Mouse (Mus musculus) kidney, adult 9 months (tissue): ENCODE results near the gene Kmo.
A peak's percentile ranks its signal among the peaks of the same experiment; 100 is the strongest.

Experiments
- DNase-seq: peaks from one replicate; pipeline ENCODE4 v3.0.0; 2022

The Kmo gene

DNA sequence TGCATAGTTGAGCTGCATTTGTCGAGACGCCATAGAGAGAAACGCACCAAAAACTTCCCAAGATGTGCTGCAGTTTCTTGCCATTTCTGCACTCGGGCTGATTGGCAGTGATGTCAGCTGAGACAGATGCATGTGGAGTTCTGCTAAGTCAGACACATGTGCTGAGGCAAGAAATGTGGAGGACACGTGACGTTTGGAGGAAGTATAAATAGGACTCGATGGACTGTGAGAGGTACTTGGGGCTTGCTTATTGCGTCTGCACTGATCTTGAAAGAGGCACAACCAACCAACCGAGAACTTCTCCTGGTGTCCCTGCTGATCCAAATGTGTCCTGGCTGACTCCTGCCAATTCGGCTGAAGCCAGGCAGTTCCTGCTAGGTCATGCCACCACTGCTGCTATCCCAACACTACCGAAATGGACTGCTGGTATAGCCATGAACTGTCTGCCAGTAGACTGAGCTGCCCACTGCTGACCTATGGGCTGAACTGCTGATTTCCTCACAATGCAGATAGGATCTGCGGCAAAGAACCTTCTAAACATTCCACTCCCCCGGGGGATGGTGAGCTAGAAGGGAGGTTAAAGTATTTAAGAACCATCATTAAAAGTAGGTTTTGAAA, at the start of gene Kmo:
TSS of gene Kmo (plus strand) at position 568 of the 618 bp plus-strand sequence.
- no peak for DNase-seq

DNA sequence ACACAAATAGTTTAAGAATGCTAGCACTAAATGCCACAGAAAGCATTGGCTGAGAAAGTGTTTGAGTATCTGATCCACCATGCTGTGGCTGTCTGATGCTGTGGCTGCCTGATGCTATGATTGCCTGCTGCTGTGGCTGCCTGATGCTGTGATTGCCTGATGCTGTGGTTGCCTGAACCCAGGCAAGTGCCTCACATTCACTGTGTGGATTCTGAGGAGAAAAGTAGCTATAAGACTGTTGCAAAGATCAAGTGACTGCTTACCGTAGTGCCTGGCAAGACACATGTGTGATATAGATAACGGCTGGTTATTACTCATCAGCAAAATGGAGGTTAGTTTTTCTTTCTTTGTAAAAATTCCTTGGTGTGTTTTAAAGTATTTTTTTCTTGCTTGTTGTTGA, 46.1 kb upstream of the Kmo start:
- no peak for DNase-seq

DNA sequence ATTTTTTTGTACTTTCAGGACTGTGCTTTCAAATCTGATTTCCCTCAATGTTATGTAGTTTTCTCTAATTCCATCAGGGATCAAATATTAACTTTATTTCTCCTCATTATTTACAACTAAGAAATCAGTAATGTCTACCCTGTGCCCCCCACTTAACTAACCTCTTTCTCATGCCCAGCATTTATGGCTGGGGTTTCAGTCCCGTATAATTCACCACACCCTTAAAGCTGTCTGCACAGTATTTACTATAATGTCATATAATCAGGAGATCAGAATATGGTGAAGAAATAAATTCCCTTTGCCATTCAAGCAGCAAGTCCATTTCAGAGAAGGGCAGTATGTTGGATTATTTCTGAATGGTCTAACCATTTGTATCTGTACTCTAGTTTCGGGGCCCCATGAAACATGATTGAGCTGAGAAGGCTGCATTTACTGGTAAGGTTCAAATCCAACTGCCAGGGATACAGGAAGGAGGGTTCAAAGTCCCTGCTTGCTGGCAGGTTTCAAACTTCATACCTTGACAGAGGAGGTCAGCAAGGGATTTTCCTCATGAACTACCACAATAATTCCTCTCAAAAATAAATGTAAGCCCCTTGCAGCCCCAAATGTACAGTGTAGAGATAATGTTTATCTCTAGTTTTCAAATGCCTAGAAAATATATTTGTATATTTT, 41.6 kb upstream of the Kmo start:
- peak; percentile 26 for DNase-seq

DNA sequence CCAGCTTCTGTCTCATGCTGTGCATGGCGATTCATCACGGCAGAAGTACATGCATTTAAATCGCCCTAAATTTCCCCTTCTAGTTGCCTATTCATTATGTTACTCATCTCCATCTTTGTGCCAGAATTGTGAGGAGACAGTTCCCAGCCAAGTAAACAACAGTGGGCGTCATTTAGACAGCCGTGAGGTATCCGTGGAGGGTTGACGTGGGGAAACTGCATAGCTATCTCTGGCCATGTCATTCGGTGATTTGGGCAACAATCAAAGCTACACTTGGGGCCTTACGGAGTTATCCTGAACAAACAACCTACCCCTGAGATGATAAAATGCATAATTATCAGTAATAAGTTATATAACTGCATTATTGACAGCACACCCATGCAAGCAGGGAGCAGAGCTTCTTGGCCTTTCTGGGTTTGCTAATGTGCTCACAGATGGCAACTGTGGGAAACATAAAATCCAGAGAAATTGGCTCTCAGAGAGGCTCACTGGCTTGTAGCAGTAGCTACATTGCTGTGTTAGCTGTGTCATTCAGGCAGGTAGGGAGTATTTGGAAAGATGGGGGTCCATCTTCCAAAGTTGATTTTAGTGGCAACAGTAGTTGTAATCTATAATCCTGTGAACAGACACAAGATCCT, 40.5 kb upstream of the Kmo start:
- no peak for DNase-seq

DNA sequence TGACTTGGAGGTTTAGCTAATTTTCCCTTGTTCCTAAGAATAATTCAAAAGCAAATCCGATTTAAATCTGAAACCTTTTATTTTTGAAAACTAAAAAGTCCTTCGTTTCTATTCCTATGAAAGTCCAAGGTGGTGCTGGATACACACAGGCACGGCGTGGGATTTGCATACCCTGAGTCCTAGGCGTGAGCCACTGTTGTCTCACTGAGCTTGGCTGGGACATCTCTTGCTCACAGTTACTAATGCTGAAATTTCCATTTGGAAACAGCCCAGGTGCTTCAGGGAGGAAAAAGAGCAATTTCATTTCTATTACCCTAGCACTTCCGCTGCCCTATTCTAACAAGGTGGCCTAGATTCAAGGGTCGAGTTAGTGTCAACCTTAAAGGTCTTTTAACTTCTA, 39.8 kb upstream of the Kmo start:
- no peak for DNase-seq

DNA sequence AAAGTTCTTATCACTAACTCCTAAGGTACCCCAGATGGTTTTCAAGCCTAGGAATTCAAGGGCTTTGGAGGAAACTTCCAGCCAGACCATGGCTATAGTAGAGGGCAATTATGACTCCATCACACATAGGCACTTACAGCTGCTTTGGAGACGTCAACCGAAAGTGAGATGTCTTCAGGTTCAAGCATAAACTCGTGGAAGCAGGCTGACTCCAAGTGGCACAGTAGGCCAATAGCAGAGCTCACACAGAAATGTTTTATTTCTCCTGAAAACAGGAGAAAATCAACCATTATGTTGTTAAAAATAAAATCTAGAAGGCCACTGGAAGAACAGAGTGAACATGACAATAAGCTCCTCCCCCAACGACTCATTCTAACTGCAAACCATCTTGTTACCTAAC, 37.4 kb upstream of the Kmo start:
- DNase-seq: no peak

DNA sequence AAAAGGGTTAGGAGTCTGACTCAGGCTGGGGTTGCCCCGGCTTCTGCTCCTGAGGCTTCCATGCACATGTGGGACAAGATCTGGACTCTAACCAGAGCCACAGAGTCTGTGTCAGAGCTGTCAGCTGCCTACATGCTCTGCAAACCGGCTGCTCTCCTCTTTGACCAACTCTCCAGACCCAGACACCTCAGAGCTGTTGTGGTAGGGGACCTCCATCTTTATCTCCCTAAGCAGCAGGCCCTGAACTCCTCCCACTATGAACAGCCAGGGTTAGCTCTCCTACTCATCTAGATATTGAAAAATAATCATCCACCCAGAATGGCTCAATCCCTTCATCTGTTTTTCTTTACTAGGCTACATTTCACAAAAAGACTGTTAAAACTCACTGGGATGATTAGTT, 34.9 kb upstream of the Kmo start:
- DNase-seq: no peak

DNA sequence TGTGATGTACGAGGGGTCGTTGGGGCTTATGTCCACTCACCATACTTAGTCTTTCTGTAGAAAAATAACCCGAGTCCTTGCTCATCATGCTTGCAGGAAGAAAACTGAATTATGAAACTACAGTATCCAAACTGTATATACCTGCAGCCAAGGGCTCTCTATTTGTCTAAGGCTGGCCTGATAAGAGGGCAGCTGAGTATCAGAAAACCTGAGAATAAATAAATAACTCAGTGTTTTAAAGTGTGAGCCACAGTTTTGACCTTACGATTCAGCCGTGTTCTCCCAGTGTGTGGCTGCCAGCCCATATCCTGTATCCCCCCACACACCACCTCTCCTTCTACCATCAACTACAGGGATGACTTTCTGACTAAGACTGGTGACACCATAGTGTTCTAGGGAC, 33.5 kb upstream of the Kmo start:
- DNase-seq: no peak

DNA sequence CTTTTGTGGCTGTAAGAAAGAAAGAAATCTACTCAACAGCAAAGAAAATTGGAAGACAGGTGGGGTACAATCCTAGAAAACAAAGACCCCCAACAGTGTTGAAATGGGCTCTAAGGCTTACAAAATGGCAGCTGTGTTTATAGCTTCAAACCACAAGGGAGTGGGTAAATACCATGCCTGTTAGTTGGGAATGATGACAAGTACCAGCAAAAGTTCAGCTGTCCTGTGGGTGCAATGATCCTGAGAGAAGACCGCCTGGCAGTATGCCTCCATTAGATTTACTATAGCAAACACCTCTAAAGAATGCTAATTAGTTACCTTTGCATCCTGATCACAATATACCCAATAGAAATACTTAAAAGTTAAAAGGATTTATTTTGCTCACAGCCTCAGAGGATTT, 27.3 kb upstream of the Kmo start:
- DNase-seq: no peak

DNA sequence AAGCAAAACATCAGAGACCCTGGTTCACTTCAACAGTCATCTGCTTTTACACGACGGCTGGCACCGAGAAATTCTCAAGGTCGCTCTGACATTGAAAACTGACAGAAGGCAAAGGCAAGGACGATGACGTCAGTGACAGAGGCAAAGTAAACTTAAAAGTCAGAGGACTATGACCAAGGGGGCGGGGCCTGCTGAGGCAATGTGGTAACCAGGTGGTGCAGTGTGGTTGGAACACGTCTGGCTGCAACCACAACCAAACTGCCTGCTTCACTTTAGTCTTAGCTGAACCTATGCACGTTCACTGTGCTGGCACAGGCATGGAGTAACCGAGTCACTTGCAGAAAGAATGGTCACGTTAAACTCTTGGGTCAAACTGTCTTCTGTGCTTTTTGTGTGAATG, 17.9 kb upstream of the Kmo start:
- no peak for DNase-seq

DNA sequence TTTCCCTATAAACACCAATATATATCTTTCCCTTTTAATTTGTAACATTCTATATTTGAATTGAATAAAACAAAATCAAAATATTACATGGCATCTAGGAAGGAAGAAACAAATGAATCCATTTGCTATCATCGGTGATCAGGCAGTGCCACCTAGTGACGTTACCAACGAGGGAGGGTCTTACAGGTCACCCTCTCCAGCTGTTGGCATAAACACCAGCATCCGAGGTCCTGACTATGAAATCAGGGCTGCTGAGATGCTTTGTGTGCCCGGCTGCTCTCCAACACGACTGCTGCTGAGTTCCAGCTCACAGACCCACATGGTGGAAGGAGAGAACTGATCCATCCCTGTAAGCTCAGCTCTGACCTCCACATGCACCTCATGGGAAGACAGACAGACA, 16.8 kb upstream of the Kmo start:
- DNase-seq: no peak

DNA sequence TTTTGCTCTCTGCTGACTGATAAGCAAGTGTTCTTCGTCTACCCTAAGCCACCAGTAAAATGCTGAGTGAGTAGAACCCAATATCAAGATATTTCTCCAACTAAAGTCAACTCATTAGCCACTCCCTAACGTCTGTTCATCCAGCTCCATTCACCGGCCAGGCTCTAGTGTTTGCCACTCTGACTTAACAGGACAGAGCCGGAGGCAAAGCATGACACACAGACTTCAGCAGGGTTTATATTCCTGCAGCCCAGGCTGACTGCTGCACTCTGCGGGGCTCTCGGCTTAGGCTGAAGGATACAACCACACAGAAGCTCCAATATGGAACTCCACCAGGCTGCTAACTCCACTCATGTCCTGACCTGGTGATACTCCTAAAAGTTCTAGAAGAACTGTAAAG, 12.9 kb upstream of the Kmo start:
- DNase-seq: no peak

DNA sequence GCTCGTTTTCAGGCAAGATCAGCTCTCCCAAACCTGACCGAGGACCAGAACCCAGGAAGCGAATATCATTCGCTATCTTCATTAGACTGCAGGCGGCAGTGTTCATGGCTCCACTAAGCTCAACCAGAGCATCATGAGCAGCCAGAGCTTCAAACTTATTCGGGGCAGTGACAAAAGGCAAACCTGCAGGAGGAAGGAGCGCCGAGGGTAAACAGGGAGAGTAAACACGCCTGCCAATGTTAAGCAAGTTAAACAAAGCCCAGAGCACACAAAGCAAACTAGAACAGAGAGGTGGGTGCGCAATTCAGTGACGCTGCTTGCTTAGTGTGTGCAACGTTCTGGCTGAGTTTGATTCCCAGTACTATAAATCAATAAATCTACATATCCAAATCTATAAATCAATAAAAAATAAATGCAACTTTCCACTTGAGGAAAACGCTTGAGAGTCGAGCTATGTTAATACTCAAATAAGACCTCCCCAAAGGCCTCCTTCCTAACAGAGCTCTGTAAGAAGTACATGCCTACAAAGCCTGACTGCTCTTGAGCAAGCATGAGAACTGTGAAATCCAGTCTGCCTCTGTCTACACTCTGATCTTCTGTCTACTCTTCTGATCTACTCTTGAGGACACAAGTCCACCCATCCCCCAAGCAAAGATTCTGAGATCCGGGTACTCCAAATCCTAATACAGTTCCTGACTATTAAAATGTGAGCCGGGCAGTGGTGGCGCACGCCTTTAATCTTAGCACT, 12.2 kb upstream of the Kmo start:
- no peak for DNase-seq

DNA sequence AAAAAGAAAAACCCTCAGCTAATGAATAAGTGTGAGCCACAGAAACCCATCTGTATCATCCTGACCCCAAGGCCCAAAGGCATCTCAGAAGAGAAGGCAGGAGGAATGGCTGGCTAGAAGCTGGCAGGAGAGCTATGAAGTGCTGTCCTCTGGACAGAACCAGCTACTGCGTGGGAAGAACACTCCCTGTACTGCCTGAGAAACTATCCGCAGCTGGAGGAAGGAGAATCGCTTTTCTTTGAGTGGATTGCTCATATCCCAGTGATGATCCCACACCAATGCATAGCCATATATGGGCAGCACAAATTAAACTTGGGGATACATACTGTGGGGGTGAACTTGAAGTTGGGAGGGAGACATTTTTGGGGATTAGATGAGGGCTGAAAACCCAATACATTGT, 11.5 kb upstream of the Kmo start:
- no peak for DNase-seq

DNA sequence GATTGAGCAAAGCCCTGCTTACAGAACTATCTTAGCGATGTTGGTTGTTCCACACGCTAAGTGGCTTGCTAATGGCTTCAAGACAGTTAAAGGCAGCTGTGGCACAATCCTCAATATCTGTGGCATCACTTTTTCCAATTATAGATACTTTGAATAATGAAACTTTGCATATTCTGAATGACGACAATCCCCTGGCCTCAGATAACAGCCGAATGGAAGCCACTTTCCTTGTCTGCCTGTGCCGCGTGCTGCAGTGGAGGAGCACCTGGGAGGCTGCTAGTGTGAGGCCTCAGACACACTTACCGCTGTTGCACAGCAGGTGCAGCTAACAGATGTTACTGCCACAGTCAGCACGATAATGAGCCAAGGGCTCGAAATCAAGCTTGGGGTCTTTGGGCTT, 5.2 kb upstream of the Kmo start:
- DNase-seq: no peak

DNA sequence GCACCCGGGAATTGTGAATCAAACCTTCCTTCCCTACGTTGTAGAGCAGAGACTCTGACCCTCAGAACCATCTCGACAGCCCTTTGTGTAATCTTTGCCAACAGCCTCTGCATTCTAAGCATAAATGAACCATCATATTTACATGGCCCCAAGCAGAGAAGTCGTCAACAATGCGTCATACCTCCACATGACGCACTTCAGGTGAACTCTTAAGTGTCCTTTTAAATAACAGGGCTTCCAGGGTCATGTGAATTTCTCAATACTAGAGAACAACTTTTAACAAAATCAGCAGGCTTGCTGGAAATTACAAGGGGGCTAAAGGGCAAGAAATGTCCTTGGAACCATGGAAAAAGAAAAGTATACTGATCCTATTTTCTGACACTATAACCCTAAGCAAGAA, 3.5 kb downstream of the Kmo start:
- DNase-seq: no peak

DNA sequence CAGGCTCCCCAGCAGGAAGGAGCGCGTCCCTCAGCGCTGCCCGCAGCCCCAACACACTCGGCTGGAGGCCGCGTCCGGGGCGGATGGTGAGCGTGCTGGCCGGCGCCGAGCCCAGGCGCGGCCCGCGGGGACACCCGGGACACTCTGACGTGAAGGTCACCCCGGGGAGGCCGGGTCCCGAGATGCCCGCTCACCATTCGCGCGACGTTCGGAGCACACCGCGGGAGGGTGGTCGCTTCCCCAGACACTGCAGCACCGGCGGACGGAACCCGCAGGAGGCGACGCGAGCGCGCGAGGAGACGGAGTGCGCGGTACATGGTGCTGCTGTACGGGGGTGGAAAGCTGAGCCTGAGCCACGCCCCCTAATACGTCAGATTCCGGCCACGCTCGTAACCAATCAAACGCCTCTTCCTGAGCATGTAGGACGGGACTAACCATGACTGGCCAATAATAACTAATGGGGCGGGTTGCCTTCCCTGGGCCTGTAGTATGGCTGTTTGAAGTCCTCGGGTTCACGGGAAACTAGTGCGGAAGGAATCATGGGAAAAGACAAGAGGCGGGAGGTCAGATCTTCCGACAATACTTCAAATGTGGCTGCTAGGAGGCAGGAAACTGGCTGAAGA, 5.2 kb downstream of the Kmo start, which contains the start of gene Fh1:
TSS of gene Fh1 (minus strand) at position 379 of the 623 bp plus-strand sequence.
- DNase-seq: peak; percentile 99

DNA sequence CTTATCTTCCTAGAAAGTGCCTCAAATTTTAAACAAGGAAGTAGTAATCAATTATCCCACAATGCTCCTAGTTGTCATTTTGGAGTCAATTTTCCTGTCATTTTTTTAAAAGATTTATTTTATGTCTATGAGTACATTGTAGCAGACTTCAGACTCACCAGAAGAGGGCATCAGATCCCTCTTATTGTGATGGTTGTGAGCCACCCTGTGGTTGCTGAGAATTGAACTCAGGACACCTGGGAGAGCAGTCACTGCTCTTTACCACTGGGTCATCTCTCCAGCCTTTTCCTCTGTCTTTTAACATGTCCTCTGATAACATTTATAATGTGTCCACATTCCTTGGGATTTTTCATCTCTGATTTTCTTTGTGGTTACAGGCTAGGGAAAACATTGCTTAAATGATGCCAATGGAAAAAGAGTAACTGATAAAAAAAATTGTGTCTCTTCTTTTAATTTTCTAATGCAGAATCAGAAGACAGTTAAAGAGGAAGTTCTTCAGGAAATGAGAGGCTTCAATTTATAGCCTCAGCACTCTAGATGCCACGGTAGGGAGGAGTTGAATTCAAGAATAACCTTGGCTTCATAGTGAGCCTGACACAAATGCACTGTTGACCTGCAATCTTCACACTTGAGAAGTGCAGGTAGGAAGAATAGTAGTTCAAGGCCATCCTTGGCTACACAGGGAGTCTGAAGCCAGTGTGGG, 6.0 kb downstream of the Kmo start:
- DNase-seq: no peak

DNA sequence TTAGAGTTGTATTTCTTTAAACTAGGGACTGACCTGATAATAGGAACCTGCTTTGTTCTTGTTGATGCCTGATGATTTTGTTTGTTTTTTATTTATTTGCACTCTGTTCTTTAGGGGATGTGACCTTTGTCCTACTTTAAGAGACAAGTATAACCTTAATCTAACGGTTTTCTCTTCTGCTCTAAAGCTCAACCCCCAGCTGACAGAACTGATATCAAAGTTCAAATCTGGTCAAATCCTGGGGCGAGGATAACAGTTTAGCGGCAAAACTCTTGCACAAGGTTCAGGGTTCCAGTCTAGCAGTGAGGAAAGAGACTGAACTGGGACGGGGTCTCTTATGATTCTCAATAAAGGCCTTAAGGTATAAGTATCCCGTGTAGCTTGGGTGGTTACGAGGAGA, 9.1 kb downstream of the Kmo start:
- DNase-seq: no peak

DNA sequence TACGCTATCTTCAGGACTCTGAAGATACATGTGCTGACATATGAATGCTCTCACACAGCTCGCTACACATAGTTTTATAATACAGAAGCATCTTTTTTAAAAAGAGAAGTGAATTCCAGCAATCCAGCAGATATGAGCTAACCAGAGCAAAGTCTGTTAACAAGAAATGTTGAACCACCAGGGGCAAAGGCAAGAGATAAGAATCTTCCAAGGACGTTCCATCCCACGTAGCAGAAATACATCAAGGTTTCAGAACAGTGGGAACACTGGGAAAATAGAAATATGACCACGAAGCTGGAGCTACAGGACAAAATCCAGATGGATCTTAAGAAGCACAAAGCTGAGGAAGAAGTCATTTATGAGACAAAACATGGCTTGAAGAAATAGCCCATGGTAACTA, 10.2 kb downstream of the Kmo start:
- DNase-seq: no peak

DNA sequence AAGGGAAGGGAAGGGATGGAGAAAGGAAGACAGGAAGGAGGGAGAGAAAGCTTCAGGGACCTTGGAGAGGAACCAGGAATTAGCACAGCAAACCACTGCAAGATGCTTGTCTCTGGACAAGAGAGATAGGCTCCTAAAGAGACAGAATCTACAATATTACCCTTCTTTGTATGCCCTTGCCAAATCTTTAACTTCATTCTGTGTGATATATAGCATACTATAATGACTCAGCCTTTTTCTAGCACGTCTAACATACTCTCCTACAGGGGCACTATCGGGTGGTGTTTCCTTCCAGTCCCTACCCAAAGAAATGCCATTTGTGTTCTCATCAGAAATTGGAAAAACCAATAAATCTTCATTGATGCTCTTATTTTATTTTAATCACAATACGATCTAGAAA, 10.9 kb downstream of the Kmo start:
- DNase-seq: no peak

DNA sequence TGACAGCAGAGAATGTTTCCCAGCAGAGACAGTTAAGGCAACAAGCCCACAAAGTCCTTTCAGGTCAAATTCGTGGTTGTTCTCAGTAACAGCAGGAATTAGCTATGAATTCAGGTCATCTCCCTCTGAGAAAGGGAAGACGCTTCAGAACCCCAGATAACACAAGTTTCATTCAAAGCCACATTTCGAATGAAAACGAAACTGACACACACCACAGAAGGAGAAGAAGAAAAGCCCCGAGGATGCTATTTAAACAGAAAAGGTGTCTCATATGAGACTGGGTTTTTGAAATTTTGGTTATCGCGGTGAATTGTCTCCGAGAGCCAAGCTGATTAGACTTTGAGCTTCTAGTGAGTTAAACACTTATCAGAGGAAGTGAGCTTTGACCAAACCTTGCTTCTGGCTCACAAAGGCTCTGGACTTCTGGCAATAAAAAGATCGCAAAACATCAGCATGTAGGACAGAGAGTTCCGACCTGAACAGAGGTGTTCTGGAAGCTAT, 11.6 kb downstream of the Kmo start:
- peak; percentile 91 for DNase-seq

DNA sequence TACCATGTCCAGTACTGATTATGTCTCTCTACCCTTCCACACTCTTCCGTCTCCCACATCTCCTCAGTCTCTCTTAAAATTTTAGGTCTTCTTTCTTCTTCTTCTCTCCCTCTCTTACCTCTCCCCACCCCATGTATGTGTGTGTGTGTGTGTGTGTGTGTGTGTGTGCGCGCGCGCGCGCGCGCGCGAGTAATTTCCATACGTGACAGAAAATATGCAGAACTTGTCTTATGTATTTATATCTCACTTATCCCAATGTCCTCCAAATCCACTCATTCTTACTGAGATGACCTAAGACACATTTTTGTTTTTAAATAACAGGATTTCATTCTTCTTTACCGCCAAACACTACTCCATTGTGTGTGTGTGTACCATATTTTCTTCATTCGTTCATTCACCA, 12.3 kb downstream of the Kmo start:
- DNase-seq: no peak
